Mouse (Mus musculus): ENCODE data around the gene Cinp.
"Not testable (repeated sequence)": the region's sequence is repeated elsewhere in the genome, so short reads cannot be mapped to it uniquely, and the experiment has no call there.

Gene Cinp

DNA sequence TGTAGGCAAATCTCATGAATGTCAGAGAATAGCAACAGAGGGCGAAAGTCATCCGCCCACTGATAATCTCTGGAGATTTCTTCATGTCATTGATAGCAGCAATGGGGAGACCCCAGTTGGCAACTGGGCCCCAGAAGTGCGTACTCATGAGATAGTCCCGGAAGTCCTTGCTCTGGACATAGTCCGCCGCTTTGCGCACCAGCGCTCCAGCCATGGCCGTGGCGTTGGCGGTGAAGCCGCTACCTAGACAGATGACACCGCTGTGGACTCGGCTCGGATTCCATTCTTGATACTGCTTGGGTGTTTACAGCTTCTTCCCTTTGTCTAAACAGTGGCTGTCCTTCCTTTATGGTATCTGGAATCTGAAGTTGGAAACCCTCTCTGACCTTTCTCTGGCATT is 30.3 kb downstream of the Cinp start:
- DNase-seq (ENCODE audit: low spot score), result not testable (repeated sequence)

- peak; percentile 36 for DNase-seq (ENCODE audit: low spot score)
Observed at GRCm38 (mm10) chr12:110857196-110857595, 31.7 kb downstream of the Cinp start.

- no peak for DNase-seq (ENCODE audit: low spot score)
Observed at GRCm38 (mm10) chr12:110854786-110855737, 33.9 kb downstream of the Cinp start.

DNA sequence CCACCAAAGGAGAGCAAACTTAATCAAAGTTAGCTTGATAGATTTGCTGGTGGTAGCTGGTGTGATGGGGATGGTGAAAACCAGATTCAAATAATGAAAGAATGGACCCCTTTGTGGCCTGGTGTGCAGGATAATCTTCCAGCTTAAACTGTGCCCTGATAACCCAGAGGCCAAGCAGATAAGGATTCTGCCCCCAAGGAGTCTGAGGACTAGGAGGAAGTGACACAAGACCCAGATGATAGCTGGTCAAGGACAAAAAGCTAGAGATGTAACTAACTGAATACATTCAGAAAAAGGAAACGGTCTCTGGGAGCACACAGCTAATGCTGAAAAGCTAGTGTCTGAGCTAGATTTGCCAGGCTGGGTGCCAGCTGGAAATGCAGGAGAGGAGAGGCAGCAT is 37.0 kb downstream of the Cinp start:
- DNase-seq (ENCODE audit: low spot score), result no peak

- DNase-seq (ENCODE audit: low spot score), result no peak
Observed at GRCm38 (mm10) chr12:110851414-110851813, 37.5 kb downstream of the Cinp start.

- no peak for DNase-seq (ENCODE audit: low spot score)
Observed at GRCm38 (mm10) chr12:110850929-110851256, 38.1 kb downstream of the Cinp start.

DNA sequence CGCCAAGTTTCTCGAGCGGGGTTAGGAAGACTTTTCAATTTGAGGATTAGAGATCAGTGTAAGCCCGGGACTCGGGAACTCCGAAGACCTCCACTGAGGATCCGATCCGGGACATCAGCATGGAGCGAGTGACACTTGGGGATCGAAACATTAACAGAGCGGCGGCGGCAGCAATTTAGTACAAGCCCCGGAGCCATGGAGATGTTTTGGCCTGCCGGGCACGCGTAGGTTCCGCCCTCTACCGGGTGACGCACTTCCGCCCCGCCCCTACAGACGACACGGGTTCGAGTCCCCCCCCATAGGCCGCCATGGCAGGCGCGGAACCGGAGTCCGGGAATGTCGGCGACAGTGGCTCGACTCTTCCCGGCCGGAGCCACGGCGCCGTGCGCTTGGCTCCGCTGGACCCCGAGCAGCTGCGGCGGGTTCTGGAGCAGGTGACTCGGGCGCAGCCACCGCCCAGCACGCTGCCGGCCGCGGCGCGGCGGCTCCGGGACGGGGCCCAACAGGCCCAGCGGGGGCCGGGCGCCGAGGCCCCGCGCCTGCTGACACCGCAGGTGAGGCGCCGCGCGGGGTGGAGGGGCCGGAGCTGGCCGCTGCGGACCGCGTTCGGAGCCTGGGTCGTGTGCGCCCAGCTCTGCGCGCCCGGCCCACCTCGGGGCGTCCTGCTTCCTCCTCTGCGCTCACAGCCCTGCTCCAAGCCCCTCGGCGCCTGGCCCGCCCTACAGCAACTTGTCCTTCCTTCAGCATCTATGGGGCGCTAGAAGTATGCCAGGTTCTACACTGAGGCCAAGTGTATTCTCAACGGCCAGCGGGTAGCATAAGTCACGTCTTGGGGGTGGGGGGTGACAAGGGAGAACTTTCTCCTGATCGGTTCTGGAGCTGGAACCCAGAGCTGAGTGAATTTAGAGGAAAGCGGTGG is 38.7 kb downstream of the Cinp start, which contains the start of gene Zfp839:
Gene Zfp839, plus strand, starts transcription at position 244 of the 919 bp plus-strand sequence.
- DNase-seq (ENCODE audit: low spot score), result peak; percentile 87

- DNase-seq (ENCODE audit: low spot score), result no peak
Observed at GRCm38 (mm10) chr12:110846191-110846765, 42.7 kb downstream of the Cinp start.

DNA sequence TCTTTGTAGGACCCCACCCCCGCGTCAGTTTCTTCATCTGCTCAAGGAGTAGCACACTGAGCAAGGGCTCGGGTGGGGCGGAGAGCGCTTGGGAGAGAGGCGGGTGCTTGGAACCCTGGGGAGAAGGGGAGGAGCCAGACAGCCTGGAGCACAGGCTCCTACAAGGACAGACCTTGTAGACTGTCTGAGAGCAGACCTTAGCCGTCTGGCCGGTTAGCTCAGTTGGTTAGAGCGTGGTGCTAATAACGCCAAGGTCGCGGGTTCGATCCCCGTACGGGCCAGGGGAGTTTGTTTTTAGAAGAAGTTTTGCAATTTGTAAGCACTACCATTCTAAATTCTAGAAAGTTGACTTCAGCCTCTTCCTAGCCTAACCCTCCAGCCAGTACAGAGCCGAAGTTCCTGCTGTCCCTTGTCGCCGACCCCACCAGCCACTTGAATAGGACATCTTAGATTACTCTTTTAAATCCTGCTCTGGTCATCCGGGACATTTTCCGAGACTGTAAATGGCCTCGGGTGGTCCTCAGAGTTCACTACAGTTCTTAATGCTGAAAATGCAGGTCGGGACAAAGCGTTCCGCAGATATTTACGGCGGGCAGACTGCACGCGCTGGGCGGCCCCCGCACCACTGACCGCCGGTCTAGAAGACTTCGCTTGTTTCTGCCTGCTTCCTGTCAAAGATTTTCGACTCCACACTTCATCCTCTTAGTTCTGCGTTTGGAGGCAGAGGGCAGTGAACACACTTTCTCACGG is 43.6 kb downstream of the Cinp start:
- DNase-seq (ENCODE audit: low spot score), result peak; percentile 90

- peak; percentile 47 for DNase-seq (ENCODE audit: low spot score)
Observed at GRCm38 (mm10) chr12:110844227-110845130, 44.5 kb downstream of the Cinp start.

DNA sequence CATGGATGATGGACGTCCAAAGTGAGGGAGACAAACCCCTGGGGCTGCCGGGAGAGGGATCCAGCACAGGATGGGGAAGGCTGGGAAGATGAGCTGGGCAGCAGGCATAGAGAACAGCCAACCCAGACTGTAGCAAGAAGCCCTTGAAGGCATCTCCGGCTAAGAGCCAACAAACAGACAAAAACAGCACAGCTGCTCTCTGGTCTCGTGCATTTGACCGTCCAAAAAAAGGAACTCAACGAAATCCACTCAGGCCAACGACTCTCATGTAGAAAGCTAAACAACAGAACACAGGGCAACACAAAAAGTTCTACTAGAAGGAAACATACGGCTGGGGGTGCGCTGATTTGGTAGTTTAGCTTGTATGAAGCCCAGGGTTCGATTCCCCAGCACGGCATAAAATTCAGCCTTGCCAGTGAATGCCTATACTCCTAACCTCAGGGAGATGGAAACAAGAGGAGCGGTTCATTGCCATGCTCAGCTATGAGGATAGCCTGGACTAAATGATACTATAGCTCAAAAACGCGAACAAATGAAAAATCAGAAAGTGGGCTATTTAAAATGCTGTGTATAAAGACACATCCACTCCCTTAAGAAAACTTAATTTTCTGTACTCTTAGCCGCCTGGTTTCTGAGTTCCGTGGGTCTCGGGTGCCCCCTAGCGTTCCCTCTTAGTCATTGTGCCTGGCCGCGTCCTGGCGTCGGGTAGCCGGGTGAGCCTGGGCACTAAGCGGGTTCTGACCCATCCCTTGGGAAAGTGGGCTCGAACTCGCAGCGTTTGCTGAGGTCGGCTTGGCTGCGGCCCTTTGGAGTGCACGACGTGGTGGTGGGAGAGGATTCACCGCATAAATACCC is 45.5 kb downstream of the Cinp start:
- DNase-seq (ENCODE audit: low spot score), result peak; percentile 82

- no peak for DNase-seq (ENCODE audit: low spot score)
Observed at GRCm38 (mm10) chr12:110841731-110842493, 47.0 kb downstream of the Cinp start.

GRCm38 (mm10) chr12:110840348-110841198 is 48.4 kb downstream of the Cinp start, which contains the start of gene Mok:
TSS of gene Mok (minus strand) at chr12:110840939.
- peak; percentile 97 for DNase-seq (ENCODE audit: low spot score)

DNA sequence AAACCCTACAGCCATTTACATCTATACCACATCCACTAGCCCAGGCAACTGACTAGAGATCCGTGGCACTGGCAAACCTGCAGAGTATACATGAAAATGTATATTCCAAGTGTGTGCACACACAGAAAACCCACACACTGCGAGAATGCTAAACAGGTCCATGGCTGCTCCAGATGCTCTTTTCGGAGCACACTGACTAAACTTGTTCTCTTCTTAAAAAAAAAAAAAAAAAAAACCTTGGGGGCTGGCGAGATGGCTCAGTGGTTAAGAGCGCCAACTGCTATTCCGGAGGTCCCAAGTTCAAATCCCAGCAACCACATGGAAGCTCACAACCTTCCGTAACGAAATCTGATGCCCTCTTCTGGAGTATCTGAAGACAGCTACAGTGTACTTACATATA is 51.1 kb downstream of the Cinp start:
- DNase-seq (ENCODE audit: low spot score), result no peak

GRCm38 (mm10) chr12:110837192-110837841 is 51.6 kb downstream of the Cinp start:
- DNase-seq (ENCODE audit: low spot score), result no peak

GRCm38 (mm10) chr12:110836729-110837128 is 52.2 kb downstream of the Cinp start:
- no peak for DNase-seq (ENCODE audit: low spot score)

GRCm38 (mm10) chr12:110835182-110835581 is 53.8 kb downstream of the Cinp start:
- no peak for DNase-seq (ENCODE audit: low spot score)

All from ovary, postnatal 36 days (tissue).